Mouse (Mus musculus) hindbrain, postnatal 0 days (tissue): ENCODE data around the gene Cops3. TPM values are rescaled to one million over a fixed set of nuclear protein-coding genes. Genes with fewer than 3 reads are reported as not detected.

ENCODE experiments used
- ATAC-seq: fragments of 200-750 bp; cut with Nextera tagmentation; 2 replicates; pipeline ENCODE4 v1.8.0; 2017; ENCODE audit warnings: mild to moderate bottlenecking, moderate TSS enrichment, moderate library complexity
- DNase-seq: peaks from one replicate; pipeline ENCODE4 v3.0.0-alpha.2; 2015; ENCODE audit warnings: low spot score
- H3K27ac ChIP-seq: fragments of 300-500 bp; sonication (generic); 2 replicates; pipeline ENCODE4 v1.5.1; 2014; ENCODE audit warnings: mild to moderate bottlenecking
- H3K27me3 ChIP-seq: fragments of 300-500 bp; sonication (generic); 2 replicates; pipeline ENCODE4 v1.6.1; 2014; ENCODE audit warnings: low read length, mixed read lengths; ENCODE audit not compliant: insufficient read depth
- H3K36me3 ChIP-seq: fragments of 300-500 bp; sonication (generic); 2 replicates; pipeline ENCODE4 v1.6.1; 2014; ENCODE audit warnings: low read length, mixed read lengths; ENCODE audit not compliant: insufficient read depth
- H3K4me1 ChIP-seq: fragments of 300-500 bp; sonication (generic); 2 replicates; pipeline ENCODE4 v1.6.1; 2014; ENCODE audit warnings: antibody characterized with exemption, low read length, mixed read lengths; ENCODE audit not compliant: insufficient read depth
- H3K4me2 ChIP-seq: fragments of 300-500 bp; sonication (generic); 2 replicates; pipeline ENCODE4 v1.6.1; 2014; ENCODE audit warnings: low read depth, mild to moderate bottlenecking, low read length, moderate library complexity, mixed read lengths
- H3K4me3 ChIP-seq: fragments of 300-500 bp; sonication (generic); 2 replicates; pipeline ENCODE4 v1.5.1; 2014; ENCODE audit warnings: low read length
- H3K9ac ChIP-seq: fragments of 300-500 bp; sonication (generic); replicated peaks from 2 replicates; pipeline ENCODE4 v1.6.1; 2014; ENCODE audit warnings: mild to moderate bottlenecking, low read length, moderate library complexity, mixed read lengths
- H3K9me3 ChIP-seq: fragments of 300-500 bp; sonication (generic); 2 replicates; pipeline ENCODE4 v1.6.1; 2016; ENCODE audit warnings: low read length, mixed read lengths
- CTCF ChIP-seq: IDR thresholded peaks from 2 replicates; pipeline ENCODE4 v1.5.1; 2016; ENCODE audit warnings: antibody characterized with exemption, control low read depth, low read depth
- WGBS: fragments of 180-500 bp; shearing (Covaris S2); extraction: QIAGEN DNeasy Blood & Tissue Kit; methylation state at CpG from one replicate; pipeline ENCODE4 v1.1.7; 2014; 5-methylcytosine and 5-hydroxymethylcytosine counted together
- polyA plus RNA-seq: library from polyadenylated mRNA; unstranded; fragments of >200 nt; fragmentation: Nextera tagmentation; extraction: Ambion mirVana; gene quantifications from 2 replicates; pipeline ENCODE4 v1.2.1, GENCODE M21; 2015
- total RNA-seq: library from RNA; depleted of rRNA; stranded (reverse); fragments of >200 nt; gene quantifications from 2 replicates; pipeline ENCODE4 v1.2.3, GENCODE M21; 2014

Gene Cops3
- total and polyA plus RNA-seq, 2 experiments from 2014 or later: 96.0 to 158 TPM

DNA sequence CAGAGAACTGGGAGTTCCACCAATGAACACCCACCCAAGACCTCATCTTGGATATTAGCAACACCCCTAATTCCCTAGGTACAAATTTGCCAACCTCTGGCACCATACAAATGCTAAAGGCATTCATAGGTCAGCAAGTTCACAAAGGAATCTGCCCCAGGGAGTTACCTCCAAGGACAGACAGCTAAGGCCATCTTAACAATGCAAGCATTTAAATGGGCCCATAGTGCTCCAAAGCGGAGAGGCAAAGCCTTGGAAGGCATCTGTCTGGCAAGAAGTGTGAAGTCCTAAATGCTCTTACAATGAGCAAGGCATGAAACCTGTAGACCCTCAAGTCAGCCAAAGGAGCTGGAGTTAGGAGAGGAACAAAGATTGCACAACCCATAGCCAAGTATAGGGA is 25.3 kb downstream of the Cops3 start:
- H3K36me3 ChIP-seq: peaks cover 24% of the 10 kb centered on the region
- no peak for TF ChIP-seq CTCF

DNA sequence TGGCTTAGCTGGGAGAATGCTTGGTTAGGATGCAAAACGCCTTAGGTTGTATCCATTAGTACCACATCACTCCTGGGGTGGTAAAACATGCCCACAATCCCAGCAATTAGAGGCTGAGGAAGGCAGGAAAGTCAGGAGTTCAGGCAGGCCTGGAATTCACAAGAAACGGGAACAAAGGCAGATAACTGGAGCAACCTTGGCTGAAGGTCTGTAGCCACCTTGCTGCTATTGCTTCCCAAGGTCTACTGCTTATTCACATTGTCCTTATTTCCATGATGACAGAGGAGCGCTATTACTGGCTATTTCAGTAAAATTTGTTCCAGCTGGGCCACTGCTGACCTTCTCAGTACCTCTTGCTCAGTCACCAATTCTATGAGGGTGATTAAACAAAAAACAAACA is 26.4 kb downstream of the Cops3 start:
- Histone ChIP-seq H3K27ac (no peak overlapping the region), H3K36me3 (peaks cover 15% of the 10 kb centered on the region), H3K4me3 (no peak overlapping the region), H3K4me2 (no peak overlapping the region), H3K9me3 (no peaks in the 10 kb centered on the region), H3K9ac (no peak overlapping the region), H3K27me3 (no peaks in the 10 kb centered on the region), H3K4me1 (peaks cover 8% of the 10 kb centered on the region)
- WGBS: 83% methylated on average over 3 of the region's 3 CpGs
- DNase-seq (no peak), ATAC-seq (no peak)
- TF ChIP-seq CTCF: no peak

More for the DNA sequence above, 25.3 kb downstream of the Cops3 start:
- WGBS: 74% methylated on average over 1 of the region's 1 CpGs
- H3K4me3 ChIP-seq: no peak overlapping the region
- no peaks in the 10 kb centered on the region for H3K4me1 ChIP-seq
- ATAC-seq: no peak
- H3K4me2 ChIP-seq: no peak overlapping the region
- no peaks in the 10 kb centered on the region for H3K27me3 ChIP-seq
- no peak overlapping the region for H3K9ac ChIP-seq
- H3K27ac ChIP-seq: no peak overlapping the region
- no peaks in the 10 kb centered on the region for H3K9me3 ChIP-seq
- DNase-seq: no peak

DNA sequence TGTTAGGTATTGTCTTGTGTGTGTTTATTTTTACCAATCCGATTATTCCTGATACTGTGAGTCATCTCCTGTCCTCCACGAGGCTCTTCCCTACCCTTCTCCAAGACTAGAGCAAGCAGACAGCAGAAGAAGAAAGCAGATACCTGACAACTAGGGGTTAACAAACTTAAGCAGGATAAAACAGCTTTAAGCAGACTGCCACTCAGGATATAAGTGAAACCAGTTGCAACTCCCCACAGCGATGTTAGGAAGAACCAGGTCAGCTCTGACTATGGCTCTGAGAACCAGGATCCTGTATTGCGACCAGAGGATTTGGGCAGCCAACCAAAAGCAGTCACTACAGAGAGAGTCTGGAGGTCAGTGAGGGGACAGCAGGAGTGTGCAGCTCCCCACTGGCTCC is 28.4 kb downstream of the Cops3 start:
- Histone ChIP-seq H3K27me3 (no peaks in the 10 kb centered on the region), H3K27ac (peak overlapping the region; percentile 97; the same call in 1 of the 2 replicates), H3K36me3 (peaks cover 14% of the 10 kb centered on the region; the same call in 1 of the 2 replicates), H3K4me3 (no peak overlapping the region), H3K4me1 (peaks cover 8% of the 10 kb centered on the region), H3K9me3 (no peaks in the 10 kb centered on the region), H3K9ac (0 out of 2 replicates have a peak overlapping the region, but pooled peaks have one; percentile 5), H3K4me2 (no peak overlapping the region)
- TF ChIP-seq CTCF: no peak
- DNase-seq (no peak), ATAC-seq (no peak)
- 77% methylated on average over 4 of the region's 4 CpGs for WGBS

DNA sequence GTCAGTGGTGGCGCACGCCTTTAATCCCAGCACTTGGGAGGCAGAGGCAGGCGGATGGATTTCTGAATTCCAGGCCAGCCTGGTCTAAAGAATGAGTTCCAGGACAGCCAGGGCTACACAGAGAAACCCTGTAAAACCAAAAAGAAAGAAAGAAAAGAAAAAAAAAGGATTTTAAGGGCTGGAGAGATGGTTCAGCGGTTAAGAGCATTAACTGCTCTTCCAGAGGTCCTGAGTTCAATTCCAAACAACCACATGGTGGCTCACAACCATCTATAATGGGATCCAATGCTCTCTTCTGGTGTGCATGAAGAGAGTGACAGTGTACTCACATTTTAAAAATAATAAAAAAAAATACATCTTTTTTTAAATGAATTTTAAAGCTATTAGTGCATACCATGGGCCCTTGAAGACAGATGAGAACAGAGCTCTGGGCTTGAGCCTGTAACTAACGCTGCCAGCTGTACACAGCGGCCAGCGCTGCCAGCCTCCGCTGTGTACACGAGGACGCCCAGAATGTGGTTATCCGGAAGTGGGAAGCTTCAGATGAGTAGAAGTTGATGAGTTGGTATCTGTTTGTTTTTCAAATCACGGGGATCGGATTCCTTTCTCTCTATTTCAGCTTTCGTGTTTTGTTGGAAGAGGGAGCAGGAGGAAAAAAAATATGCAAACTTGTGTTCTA is 29.0 kb downstream of the Cops3 start:
- Histone ChIP-seq H3K27ac (peak overlapping the region; percentile 97), H3K36me3 (peaks cover 20% of the 10 kb centered on the region; the same call in 1 of the 2 replicates), H3K9ac (no peak overlapping the region; the same call in 1 of the 2 replicates), H3K4me3 (peak overlapping the region; percentile 74), H3K27me3 (no peaks in the 10 kb centered on the region), H3K4me1 (peaks cover 8% of the 10 kb centered on the region), H3K4me2 (peak overlapping the region; percentile 91), H3K9me3 (no peaks in the 10 kb centered on the region)
- peak; percentile 20; the same call in 1 of the 2 replicates for TF ChIP-seq CTCF
- ATAC-seq: no peak
- DNase-seq: no peak
- 64% methylated on average over 14 of the region's 14 CpGs for whole genome bisulfite sequencing

DNA sequence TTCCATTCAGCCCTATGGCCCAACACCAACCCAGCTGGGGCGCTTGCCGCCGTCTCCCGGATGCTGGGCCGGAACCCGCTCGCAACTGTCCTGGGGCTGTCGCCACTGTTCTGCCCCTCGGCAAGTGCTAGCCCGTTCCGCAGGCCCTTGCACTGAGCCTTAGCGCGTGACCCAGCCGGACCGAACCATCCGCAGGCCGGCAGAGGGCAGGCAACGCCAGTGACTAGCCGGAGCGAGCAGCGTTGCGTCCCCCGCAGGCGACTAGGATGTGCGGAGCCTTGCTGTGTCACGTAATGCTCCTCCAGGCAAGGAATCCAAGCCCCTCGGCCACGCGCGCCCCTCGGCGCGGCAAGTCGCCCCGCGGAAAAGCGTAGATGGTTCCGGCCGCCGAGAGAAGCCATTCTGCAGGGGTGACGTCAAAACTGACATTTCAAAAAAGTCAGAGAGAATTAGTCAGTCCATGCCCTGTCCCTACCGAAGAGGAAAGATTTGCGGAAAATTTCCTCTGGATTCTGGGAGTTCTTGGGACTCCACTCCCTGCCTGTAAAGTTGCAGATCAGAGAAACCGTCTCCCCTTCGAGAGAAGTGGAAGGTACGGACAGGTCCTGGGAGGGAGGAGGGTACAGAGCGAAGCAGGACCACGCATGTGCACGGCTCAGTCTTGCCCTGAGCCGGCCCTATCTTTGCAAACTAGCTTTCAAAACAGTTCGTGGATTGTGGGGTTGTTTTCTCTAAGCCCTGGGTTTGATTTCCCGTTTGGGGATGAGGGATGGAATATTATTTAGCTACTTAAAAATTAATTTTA is 29.8 kb downstream of the Cops3 start, which contains the start of gene Flcn:
Flcn (minus strand) TSS at position 347 of the 805 bp plus-strand sequence.
- WGBS: under 1% methylated on average over 52 of the region's 52 CpGs
- Histone ChIP-seq H3K4me1 (peaks cover 8% of the 10 kb centered on the region), H3K4me3 (peak within 1 kb of the TSS; percentile 74), H3K36me3 (peaks cover 26% of the 10 kb centered on the region; the same call in 1 of the 2 replicates), H3K9ac (peak within 1 kb of the TSS; percentile 79), H3K27me3 (no peaks in the 10 kb centered on the region), H3K27ac (peak within 1 kb of the TSS; percentile 97), H3K4me2 (peak within 1 kb of the TSS; percentile 91), H3K9me3 (no peaks in the 10 kb centered on the region)
- DNase-seq (peak; percentile 89), ATAC-seq (peak; percentile 95)
- TF ChIP-seq CTCF: peak; percentile 61

DNA sequence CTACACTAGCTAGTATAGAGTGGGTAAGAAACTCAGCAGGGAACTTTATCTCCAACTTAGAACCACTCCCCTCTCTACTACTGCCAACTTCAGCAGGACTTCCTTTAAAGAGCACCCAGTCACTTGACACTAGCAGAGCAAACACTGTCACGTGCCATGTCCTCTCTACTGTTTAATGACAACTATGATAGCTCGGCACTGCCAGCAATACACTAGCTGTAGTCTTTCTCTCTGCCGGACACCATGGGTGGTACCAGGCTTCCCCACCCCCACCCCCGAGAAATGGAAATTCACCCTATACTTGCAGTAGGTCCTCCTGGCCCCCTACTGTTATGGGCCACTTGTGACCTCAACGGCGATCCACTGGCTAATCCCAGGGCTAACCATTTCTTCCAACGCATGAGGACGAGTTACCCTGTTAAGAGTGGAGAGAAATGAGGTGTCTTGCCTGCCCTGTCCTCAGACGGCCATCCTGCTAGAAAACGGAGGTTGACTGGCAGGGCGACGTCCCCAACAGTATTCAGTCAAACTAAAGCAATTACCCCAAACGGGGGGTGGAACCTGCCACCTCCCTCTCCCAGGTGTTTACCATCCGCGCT is 30.5 kb downstream of the Cops3 start:
- ATAC-seq: peak; percentile 16; the same call in 1 of the 2 replicates

More for the DNA sequence above, 30.5 kb downstream of the Cops3 start:
- H3K4me2 ChIP-seq: peak overlapping the region; percentile 91
- DNase-seq: peak; percentile 17
- peak overlapping the region; percentile 79 for H3K9ac ChIP-seq
- no peaks in the 10 kb centered on the region for H3K9me3 ChIP-seq
- no peaks in the 10 kb centered on the region for H3K27me3 ChIP-seq
- H3K4me1 ChIP-seq: peaks cover 8% of the 10 kb centered on the region
- peak overlapping the region; percentile 97 for H3K27ac ChIP-seq
- 1% methylated on average over 15 of the region's 15 CpGs for WGBS
- H3K36me3 ChIP-seq: peaks cover 33% of the 10 kb centered on the region; the same call in 1 of the 2 replicates
- peak overlapping the region; percentile 74 for H3K4me3 ChIP-seq
- TF ChIP-seq CTCF: no peak
